Mouse (Mus musculus) heart, embryonic 11.5 days (tissue): Measurements from ENCODE around the gene Abcb1b. TPM values are rescaled to one million over a fixed set of nuclear protein-coding genes. Genes with fewer than 3 reads are reported as not detected.
A peak's percentile ranks its signal among the peaks of the same experiment; 100 is the strongest.
"Not testable (repeated sequence)": the region's sequence is repeated elsewhere in the genome, so short reads cannot be mapped to it uniquely, and the experiment has no call there.

Experiments
- ATAC-seq: fragments of 200-750 bp; cut with Nextera tagmentation; replicated peaks from 2 replicates; pipeline ENCODE4 v1.8.0; 2017; ENCODE audit warnings: moderate library complexity; ENCODE audit not compliant: insufficient number of reproducible peaks, low FRiP score, low TSS enrichment
- H3K27ac ChIP-seq: fragments of 300-500 bp; sonication (generic); 2 replicates; pipeline ENCODE4 v1.5.1; 2014; ENCODE audit warnings: mild to moderate bottlenecking, low read depth, low read length
- H3K27me3 ChIP-seq: fragments of 300-500 bp; sonication (generic); 2 replicates; pipeline ENCODE4 v1.6.1; 2014; ENCODE audit warnings: mild to moderate bottlenecking, low read length, mixed read lengths; ENCODE audit not compliant: control insufficient read depth, insufficient read depth
- H3K36me3 ChIP-seq: fragments of 300-500 bp; sonication (generic); 2 replicates; pipeline ENCODE4 v1.6.1; 2014; ENCODE audit warnings: mild to moderate bottlenecking, low read length, moderate library complexity, mixed read lengths; ENCODE audit not compliant: control insufficient read depth, insufficient read depth
- H3K4me1 ChIP-seq: fragments of 300-500 bp; sonication (generic); 2 replicates; pipeline ENCODE4 v1.6.1; 2014; ENCODE audit warnings: low read length; ENCODE audit not compliant: control insufficient read depth, insufficient read depth
- H3K4me2 ChIP-seq: fragments of 300-500 bp; sonication (generic); 2 replicates; pipeline ENCODE4 v1.6.1; 2014; ENCODE audit warnings: mild to moderate bottlenecking, moderate library complexity
- H3K4me3 ChIP-seq: fragments of 300-500 bp; sonication (generic); 2 replicates; pipeline ENCODE4 v1.5.1; 2014; ENCODE audit warnings: low read depth, low read length
- H3K9ac ChIP-seq: fragments of 300-500 bp; sonication (generic); 2 replicates; pipeline ENCODE4 v1.6.1; 2014; ENCODE audit warnings: mild to moderate bottlenecking, low read depth, low read length, moderate library complexity
- H3K9me3 ChIP-seq: fragments of 300-500 bp; sonication (generic); replicated peaks from 2 replicates; pipeline ENCODE4 v1.6.1; 2016; ENCODE audit warnings: low read length; ENCODE audit not compliant: control insufficient read depth
- WGBS: fragments of 180-500 bp; shearing (Covaris S2); extraction: QIAGEN DNeasy Blood & Tissue Kit; methylation state at CpG from one replicate; pipeline ENCODE4 v1.1.7; 2014; ENCODE audit not compliant: insufficient replicate concordance; 5-methylcytosine and 5-hydroxymethylcytosine counted together
- polyA plus RNA-seq: library from polyadenylated mRNA; unstranded; fragments of >200 nt; fragmentation: Nextera tagmentation; extraction: Ambion mirVana; gene quantifications from 2 replicates; pipeline ENCODE4 v1.2.1, GENCODE M21; 2014

The Abcb1b gene
- polyA plus RNA-seq, 1 experiment from 2014 or later = 1.5 TPM

GRCm38 (mm10) chr5:8813872-8814271, 15.9 kb downstream of the Abcb1b start:
- Histone ChIP-seq H3K27ac (no peak overlapping the region), H3K27me3 (no peaks in the 10 kb centered on the region), H3K4me1 (no peaks in the 10 kb centered on the region), H3K9ac (no peak overlapping the region), H3K4me2 (no peak overlapping the region), H3K4me3 (no peak overlapping the region), H3K9me3 (no peaks in the 10 kb centered on the region), H3K36me3 (no peaks in the 10 kb centered on the region)
- ATAC-seq = no peak
- 62% methylated on average over 1 of the region's 1 CpGs for WGBS

- Histone ChIP-seq H3K27ac (no peak overlapping the region), H3K4me2 (peak overlapping the region; percentile 62), H3K9me3 (no peaks in the 10 kb centered on the region), H3K4me1 (no peaks in the 10 kb centered on the region), H3K36me3 (no peaks in the 10 kb centered on the region), H3K27me3 (no peaks in the 10 kb centered on the region), H3K9ac (no peak overlapping the region), H3K4me3 (peak overlapping the region; percentile 31; the same call in 1 of the 2 replicates)
- 13% methylated on average over 7 of the region's 8 CpGs for WGBS
- ATAC-seq = no peak
These were observed 22.0 kb downstream of the Abcb1b start for GRCm38 (mm10) chr5:8819635-8820591.

GRCm38 (mm10) chr5:8820592-8821104, 22.7 kb downstream of the Abcb1b start:
- H3K27ac ChIP-seq, H3K36me3 ChIP-seq, H3K4me1 ChIP-seq, H3K9me3 ChIP-seq, H3K9ac ChIP-seq, H3K27me3 ChIP-seq, ATAC-seq, H3K4me3 ChIP-seq: not testable (repeated sequence)
- 1% methylated on average over 4 of the region's 6 CpGs for WGBS
- peak overlapping the region; percentile 62 for H3K4me2 ChIP-seq

- 68% methylated on average over 8 of the region's 8 CpGs for WGBS
- Histone ChIP-seq H3K9ac (no peak overlapping the region), H3K9me3 (no peaks in the 10 kb centered on the region), H3K4me2 (no peak overlapping the region), H3K4me3 (no peak overlapping the region), H3K36me3 (no peaks in the 10 kb centered on the region), H3K4me1 (no peaks in the 10 kb centered on the region), H3K27me3 (no peaks in the 10 kb centered on the region), H3K27ac (no peak overlapping the region)
- ATAC-seq = no peak
These were observed 40.9 kb downstream of the Abcb1b start for GRCm38 (mm10) chr5:8838661-8839438.

GRCm38 (mm10) chr5:8839651-8840050, 41.7 kb downstream of the Abcb1b start:
- H3K4me2 ChIP-seq = no peak overlapping the region
- no peak for ATAC-seq
- 75% methylated on average over 4 of the region's 4 CpGs for WGBS

GRCm38 (mm10) chr5:8840887-8841286, 42.9 kb downstream of the Abcb1b start:
- Histone ChIP-seq H3K27me3 (no peaks in the 10 kb centered on the region), H3K36me3 (no peaks in the 10 kb centered on the region), H3K9ac (no peak overlapping the region), H3K4me3 (no peak overlapping the region), H3K4me1 (no peaks in the 10 kb centered on the region), H3K9me3 (no peaks in the 10 kb centered on the region), H3K4me2 (no peak overlapping the region), H3K27ac (no peak overlapping the region)
- no peak for ATAC-seq
- WGBS = 43% methylated on average over 5 of the region's 5 CpGs

More at GRCm38 (mm10) chr5:8839651-8840050, 41.7 kb downstream of the Abcb1b start:
- H3K9me3 ChIP-seq = no peaks in the 10 kb centered on the region
- H3K27me3 ChIP-seq = no peaks in the 10 kb centered on the region
- no peaks in the 10 kb centered on the region for H3K4me1 ChIP-seq
- H3K36me3 ChIP-seq = no peaks in the 10 kb centered on the region
- no peak overlapping the region for H3K9ac ChIP-seq
- no peak overlapping the region for H3K27ac ChIP-seq
- no peak overlapping the region for H3K4me3 ChIP-seq

- Histone ChIP-seq H3K4me3 (no peak overlapping the region), H3K4me1 (no peaks in the 10 kb centered on the region), H3K27ac (no peak overlapping the region), H3K9me3 (no peaks in the 10 kb centered on the region), H3K36me3 (no peaks in the 10 kb centered on the region), H3K27me3 (no peaks in the 10 kb centered on the region), H3K9ac (no peak overlapping the region), H3K4me2 (no peak overlapping the region)
- WGBS = 40% methylated on average over 3 of the region's 3 CpGs
- no peak for ATAC-seq
These were observed 44.9 kb downstream of the Abcb1b start for GRCm38 (mm10) chr5:8842815-8843214.

GRCm38 (mm10) chr5:8848607-8849575, 50.9 kb downstream of the Abcb1b start:
- ATAC-seq, H3K9ac ChIP-seq, H3K27ac ChIP-seq, H3K4me3 ChIP-seq, H3K9me3 ChIP-seq, H3K4me2 ChIP-seq, H3K36me3 ChIP-seq, H3K27me3 ChIP-seq, H3K4me1 ChIP-seq: not testable (repeated sequence)
- 69% methylated on average over 4 of the region's 9 CpGs for WGBS
